Mouse (Mus musculus) forebrain, embryonic 13.5 days (tissue): ENCODE results near the gene Nxf7. TPM values are rescaled to one million over a fixed set of nuclear protein-coding genes. Genes with fewer than 3 reads are reported as not detected.
"Not testable (repeated sequence)": the region's sequence is repeated elsewhere in the genome, so short reads cannot be mapped to it uniquely, and the experiment has no call there.

ENCODE experiments used
- ATAC-seq: fragments of 200-750 bp; cut with Nextera tagmentation; 2 replicates; pipeline ENCODE4 v1.8.0; 2017
- H3K27ac ChIP-seq: fragments of 300-500 bp; sonication (generic); 2 replicates; pipeline ENCODE4 v1.5.1; 2015; ENCODE audit warnings: inconsistent platforms, mild to moderate bottlenecking, moderate library complexity
- H3K27me3 ChIP-seq: fragments of 300-500 bp; sonication (generic); 2 replicates; pipeline ENCODE4 v1.6.1; 2015; ENCODE audit warnings: mild to moderate bottlenecking, inconsistent platforms
- H3K36me3 ChIP-seq: fragments of 300-500 bp; sonication (generic); 2 replicates; pipeline ENCODE4 v1.6.1; 2015; ENCODE audit warnings: mild to moderate bottlenecking, inconsistent platforms; ENCODE audit not compliant: poor library complexity, severe bottlenecking
- H3K4me1 ChIP-seq: fragments of 300-500 bp; sonication (generic); 2 replicates; pipeline ENCODE4 v1.6.1; 2015; ENCODE audit warnings: inconsistent platforms
- H3K4me2 ChIP-seq: fragments of 300-500 bp; sonication (generic); 2 replicates; pipeline ENCODE4 v1.6.1; 2015; ENCODE audit warnings: inconsistent platforms, mild to moderate bottlenecking, moderate library complexity
- H3K4me3 ChIP-seq: fragments of 300-500 bp; sonication (generic); 2 replicates; pipeline ENCODE4 v1.5.1; 2015; ENCODE audit warnings: mild to moderate bottlenecking, inconsistent platforms
- H3K9ac ChIP-seq: fragments of 300-500 bp; sonication (generic); 2 replicates; pipeline ENCODE4 v1.6.1; 2015; ENCODE audit warnings: mild to moderate bottlenecking, inconsistent platforms
- H3K9me3 ChIP-seq: fragments of 300-500 bp; sonication (generic); replicated peaks from 2 replicates; pipeline ENCODE4 v1.6.1; 2016; ENCODE audit warnings: inconsistent platforms
- WGBS: fragments of 180-500 bp; shearing (Covaris S2); methylation state at CpG from one replicate; pipeline ENCODE4 v1.1.7; 2015; 5-methylcytosine and 5-hydroxymethylcytosine counted together
- polyA plus RNA-seq: library from polyadenylated mRNA; unstranded; fragments of >200 nt; fragmentation: Nextera tagmentation; extraction: Ambion mirVana; gene quantifications from 2 replicates; pipeline ENCODE4 v1.2.1, GENCODE M21; 2015

Nxf7 gene
- polyA plus RNA-seq, 1 experiment from 2014 or later: not detected

DNA sequence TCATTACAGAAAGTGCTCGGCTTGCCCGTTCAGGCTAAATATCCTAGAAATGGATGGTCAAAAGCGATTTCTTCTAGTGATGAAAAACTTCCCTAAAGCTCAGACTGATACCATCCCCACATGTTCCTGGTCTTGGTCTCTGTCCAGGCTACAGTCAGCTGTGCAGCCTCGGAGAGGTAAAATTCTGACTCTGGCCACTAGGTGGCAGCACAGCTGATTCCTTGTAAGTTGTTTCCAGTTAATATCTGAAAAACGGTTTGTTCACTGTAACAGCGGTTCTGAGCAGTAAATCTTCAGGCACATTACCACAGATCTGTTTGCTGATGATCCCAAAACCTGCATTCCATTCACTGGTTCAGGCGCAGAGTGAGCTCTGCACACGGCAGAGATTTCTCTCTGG, 38.9 kb downstream of the Nxf7 start:
- WGBS: 32% methylated on average over 8 of the region's 8 CpGs
- not testable (repeated sequence) for H3K9me3 ChIP-seq, H3K27ac ChIP-seq, H3K4me3 ChIP-seq, H3K4me2 ChIP-seq, H3K36me3 ChIP-seq, H3K4me1 ChIP-seq, H3K9ac ChIP-seq, ATAC-seq, H3K27me3 ChIP-seq

Other genes with a start within 250 kb of the Nxf7 start
- gene Gm5128, start 225.5 kb downstream of the Nxf7 start, polyA plus RNA-seq: not detected in 2 replicates
- gene Gm7903, start 164.9 kb downstream of the Nxf7 start, polyA plus RNA-seq: not detected in 2 replicates
- not detected in 2 replicates for gene AV320801, start 104.2 kb downstream of the Nxf7 start, polyA plus RNA-seq
- gene Prame, start 28.9 kb upstream of the Nxf7 start, polyA plus RNA-seq: not detected in 2 replicates
- not detected in 2 replicates for gene Tcp11x2, start 95.0 kb upstream of the Nxf7 start, polyA plus RNA-seq
- gene Tmsb15a, start 126.5 kb upstream of the Nxf7 start, polyA plus RNA-seq: not detected in 2 replicates
- gene Armcx5, start 144.0 kb upstream of the Nxf7 start, polyA plus RNA-seq: 10.9 and 11.7 TPM in 2 replicates
- 86.9 and 111 TPM in 2 replicates for gene Gprasp1, start 144.0 kb upstream of the Nxf7 start, polyA plus RNA-seq
- gene Bhlhb9, start 198.8 kb upstream of the Nxf7 start, polyA plus RNA-seq: 79.4 and 94.8 TPM in 2 replicates
- 72.6 and 101 TPM in 2 replicates for gene Gprasp2, start 240.3 kb upstream of the Nxf7 start, polyA plus RNA-seq